Mouse (Mus musculus) spleen, adult 2 months (tissue): ENCODE results near the gene Myh6.

Experiments
- CTCF ChIP-seq: fragments of 200-500 bp; IDR thresholded peaks from 2 replicates; pipeline ENCODE4 v1.5.1; 2011; ENCODE audit warnings: mild to moderate bottlenecking, inconsistent platforms; ENCODE audit not compliant: insufficient read depth, insufficient read length, insufficient replicate concordance; ENCODE audit errors: extremely low read depth
- POLR2A ChIP-seq: fragments of 200-500 bp; IDR thresholded peaks from 2 replicates; pipeline ENCODE4 v1.6.1; 2011; ENCODE audit warnings: low read depth, low read length, inconsistent platforms

DNA sequence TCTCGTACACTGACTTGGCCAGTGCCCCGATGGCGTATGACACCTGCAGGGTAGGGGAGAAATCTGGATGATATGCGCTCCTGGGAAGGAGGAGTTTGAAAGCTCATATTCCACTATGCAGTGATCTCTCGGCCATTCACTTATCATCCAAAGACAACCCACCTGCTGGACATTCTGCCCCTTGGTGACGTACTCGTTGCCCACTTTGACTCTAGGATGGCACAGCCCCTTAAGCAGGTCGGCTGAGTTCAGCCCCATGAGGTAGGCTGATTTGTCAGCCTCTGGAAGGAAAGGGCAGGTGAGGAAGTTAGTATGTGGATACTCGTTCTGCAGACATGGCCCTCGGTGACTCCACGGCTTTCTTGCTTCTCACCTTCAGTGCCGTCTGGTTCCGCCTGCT lies 22.2 kb upstream of the Myh6 start:
- TF ChIP-seq POLR2A (no peak), CTCF (no peak)
